Mouse (Mus musculus) hindbrain, embryonic 13.5 days (tissue): ENCODE results near the gene Akap5. TPM values are rescaled to one million over a fixed set of nuclear protein-coding genes. Genes with fewer than 3 reads are reported as not detected.

Experiments used
- ATAC-seq: fragments of 200-750 bp; cut with Nextera tagmentation; 2 replicates; pipeline ENCODE4 v1.8.0; 2017; ENCODE audit warnings: moderate TSS enrichment; ENCODE audit not compliant: low FRiP score
- H3K27ac ChIP-seq: fragments of 300-500 bp; sonication (generic); 2 replicates; pipeline ENCODE4 v1.5.1; 2015; ENCODE audit warnings: inconsistent platforms, mild to moderate bottlenecking, moderate library complexity
- H3K27me3 ChIP-seq: fragments of 300-500 bp; sonication (generic); 2 replicates; pipeline ENCODE4 v1.6.1; 2015; ENCODE audit warnings: mild to moderate bottlenecking, inconsistent platforms
- H3K36me3 ChIP-seq: fragments of 300-500 bp; sonication (generic); 2 replicates; pipeline ENCODE4 v1.6.1; 2015; ENCODE audit warnings: mild to moderate bottlenecking, inconsistent platforms
- H3K4me1 ChIP-seq: fragments of 300-500 bp; sonication (generic); replicated peaks from 2 replicates; pipeline ENCODE4 v1.6.1; 2015; ENCODE audit warnings: inconsistent platforms
- H3K4me2 ChIP-seq: fragments of 300-500 bp; sonication (generic); 2 replicates; pipeline ENCODE4 v1.6.1; 2015; ENCODE audit warnings: inconsistent platforms, mild to moderate bottlenecking, moderate library complexity
- H3K4me3 ChIP-seq: fragments of 300-500 bp; sonication (generic); 2 replicates; pipeline ENCODE4 v1.5.1; 2015; ENCODE audit warnings: mild to moderate bottlenecking, inconsistent platforms
- H3K9ac ChIP-seq: fragments of 300-500 bp; sonication (generic); 2 replicates; pipeline ENCODE4 v1.6.1; 2015; ENCODE audit warnings: mild to moderate bottlenecking, inconsistent platforms
- H3K9me3 ChIP-seq: fragments of 300-500 bp; sonication (generic); 2 replicates; pipeline ENCODE4 v1.6.1; 2016; ENCODE audit warnings: inconsistent platforms
- WGBS: fragments of 180-500 bp; shearing (Covaris S2); methylation state at CpG from one replicate; pipeline ENCODE4 v1.1.7; 2015; 5-methylcytosine and 5-hydroxymethylcytosine counted together
- polyA plus RNA-seq: library from polyadenylated mRNA; unstranded; fragments of >200 nt; fragmentation: Nextera tagmentation; extraction: Ambion mirVana; gene quantifications from 2 replicates; pipeline ENCODE4 v1.2.1, GENCODE M21; 2015

Gene Akap5
- polyA plus RNA-seq, 1 experiment from 2014 or later: 7.4 TPM

- H3K36me3 ChIP-seq: no peaks in the 10 kb centered on the region; the same call in 1 of the 2 replicates
- no peak overlapping the region for H3K9ac ChIP-seq
- WGBS: 80% methylated on average over 9 of the region's 9 CpGs
- ATAC-seq: no peak
- no peaks in the 10 kb centered on the region for H3K4me1 ChIP-seq
- H3K9me3 ChIP-seq: no peaks in the 10 kb centered on the region
- no peak overlapping the region for H3K27ac ChIP-seq
- H3K4me2 ChIP-seq: no peak overlapping the region
- no peaks in the 10 kb centered on the region for H3K27me3 ChIP-seq
- no peak overlapping the region for H3K4me3 ChIP-seq
Measured at GRCm38 (mm10) chr12:76361405-76362302, 37.0 kb downstream of the Akap5 start.

- WGBS: 92% methylated on average over 9 of the region's 9 CpGs
- H3K36me3 ChIP-seq: no peaks in the 10 kb centered on the region; the same call in 1 of the 2 replicates
- ATAC-seq: no peak
- H3K9me3 ChIP-seq: no peaks in the 10 kb centered on the region
- H3K27ac ChIP-seq: no peak overlapping the region
- no peak overlapping the region for H3K9ac ChIP-seq
- H3K4me1 ChIP-seq: peaks cover 6% of the 10 kb centered on the region
- no peak overlapping the region for H3K4me3 ChIP-seq
- no peaks in the 10 kb centered on the region for H3K27me3 ChIP-seq
- H3K4me2 ChIP-seq: no peak overlapping the region
Measured at GRCm38 (mm10) chr12:76362303-76362676, 37.6 kb downstream of the Akap5 start.

- H3K4me1 ChIP-seq: peaks cover 22% of the 10 kb centered on the region
- no peak for ATAC-seq
- no peaks in the 10 kb centered on the region for H3K27me3 ChIP-seq
- H3K36me3 ChIP-seq: no peaks in the 10 kb centered on the region
- no peak overlapping the region for H3K4me3 ChIP-seq
- 83% methylated on average over 3 of the region's 3 CpGs for WGBS
- 0 out of 2 replicates have a peak overlapping the region, but pooled peaks have one; percentile 1 for H3K9ac ChIP-seq
- no peak overlapping the region for H3K27ac ChIP-seq
- no peaks in the 10 kb centered on the region for H3K9me3 ChIP-seq
- H3K4me2 ChIP-seq: no peak overlapping the region
Measured at GRCm38 (mm10) chr12:76366276-76366675, 41.6 kb downstream of the Akap5 start.

- peak overlapping the region; percentile 90 for H3K4me3 ChIP-seq
- WGBS: 26% methylated on average over 14 of the region's 14 CpGs
Measured at GRCm38 (mm10) chr12:76367096-76367995, 42.7 kb downstream of the Akap5 start.

GRCm38 (mm10) chr12:76368201-76368789 lies 43.6 kb downstream of the Akap5 start:
- ATAC-seq: no peak
- peak overlapping the region; percentile 97 for H3K9ac ChIP-seq
- peak overlapping the region; percentile 90 for H3K4me3 ChIP-seq
- H3K27me3 ChIP-seq: no peaks in the 10 kb centered on the region
- peaks cover 39% of the 10 kb centered on the region for H3K4me1 ChIP-seq
- no peaks in the 10 kb centered on the region for H3K9me3 ChIP-seq
- no peaks in the 10 kb centered on the region for H3K36me3 ChIP-seq
- WGBS: 9% methylated on average over 9 of the region's 9 CpGs
- peak overlapping the region; percentile 84 for H3K4me2 ChIP-seq
- H3K27ac ChIP-seq: peak overlapping the region; percentile 98

More at GRCm38 (mm10) chr12:76367096-76367995, 42.7 kb downstream of the Akap5 start:
- Histone ChIP-seq H3K9ac (peak overlapping the region; percentile 97), H3K4me1 (peaks cover 32% of the 10 kb centered on the region), H3K27ac (no peak overlapping the region), H3K4me2 (peak overlapping the region; percentile 84), H3K36me3 (no peaks in the 10 kb centered on the region), H3K27me3 (no peaks in the 10 kb centered on the region), H3K9me3 (no peaks in the 10 kb centered on the region)
- no peak for ATAC-seq

GRCm38 (mm10) chr12:76368790-76369205 lies 44.1 kb downstream of the Akap5 start:
- Histone ChIP-seq H3K4me3 (peak overlapping the region; percentile 90), H3K27ac (peak overlapping the region; percentile 98), H3K9me3 (no peaks in the 10 kb centered on the region), H3K4me2 (peak overlapping the region; percentile 84), H3K27me3 (no peaks in the 10 kb centered on the region), H3K36me3 (no peaks in the 10 kb centered on the region), H3K9ac (peak overlapping the region; percentile 97), H3K4me1 (peaks cover 39% of the 10 kb centered on the region)
- ATAC-seq: peak; percentile 58
- under 1% methylated on average over 26 of the region's 26 CpGs for WGBS

GRCm38 (mm10) chr12:76369206-76369977 lies 44.7 kb downstream of the Akap5 start, which contains the start of gene Zbtb25:
TSS of gene Zbtb25 (minus strand) at chr12:76369602.
- Histone ChIP-seq H3K4me3 (peak within 1 kb of the TSS; percentile 90), H3K4me1 (peaks cover 39% of the 10 kb centered on the region)
- ATAC-seq: peak; percentile 93

GRCm38 (mm10) chr12:76369978-76370830 lies 45.5 kb downstream of the Akap5 start, which contains the start of gene Zbtb1:
TSS of gene Zbtb1 (plus strand) at chr12:76370266.
- Histone ChIP-seq H3K4me1 (peaks cover 39% of the 10 kb centered on the region), H3K4me3 (peak within 1 kb of the TSS; percentile 90), H3K4me2 (peak within 1 kb of the TSS; percentile 84), H3K9me3 (no peaks in the 10 kb centered on the region), H3K27me3 (no peaks in the 10 kb centered on the region), H3K27ac (peak within 1 kb of the TSS; percentile 98), H3K36me3 (no peaks in the 10 kb centered on the region), H3K9ac (peak within 1 kb of the TSS; percentile 97)
- under 1% methylated on average over 93 of the region's 99 CpGs for WGBS
- peak; percentile 61 for ATAC-seq

More at GRCm38 (mm10) chr12:76369206-76369977, 44.7 kb downstream of the Akap5 start, which contains the start of gene Zbtb25:
- Histone ChIP-seq H3K36me3 (no peaks in the 10 kb centered on the region), H3K4me2 (peak within 1 kb of the TSS; percentile 84), H3K27me3 (no peaks in the 10 kb centered on the region), H3K9me3 (no peaks in the 10 kb centered on the region), H3K27ac (peak within 1 kb of the TSS; percentile 98), H3K9ac (peak within 1 kb of the TSS; percentile 97)
- WGBS: under 1% methylated on average over 96 of the region's 96 CpGs

- Histone ChIP-seq H3K4me2 (peak overlapping the region; percentile 84), H3K4me3 (peak overlapping the region; percentile 90), H3K4me1 (peaks cover 39% of the 10 kb centered on the region), H3K9ac (peak overlapping the region; percentile 97), H3K27me3 (no peaks in the 10 kb centered on the region), H3K27ac (peak overlapping the region; percentile 98), H3K36me3 (no peaks in the 10 kb centered on the region), H3K9me3 (no peaks in the 10 kb centered on the region)
- peak; percentile 14; the same call in 1 of the 2 replicates for ATAC-seq
- 0% methylated on average over 50 of the region's 63 CpGs for WGBS
Measured at GRCm38 (mm10) chr12:76370831-76371571, 46.3 kb downstream of the Akap5 start.

- H3K36me3 ChIP-seq: no peaks in the 10 kb centered on the region
- WGBS: 46% methylated on average over 7 of the region's 7 CpGs
- peak overlapping the region; percentile 90 for H3K4me3 ChIP-seq
- no peaks in the 10 kb centered on the region for H3K27me3 ChIP-seq
- ATAC-seq: no peak
- H3K4me2 ChIP-seq: peak overlapping the region; percentile 84
- H3K4me1 ChIP-seq: peaks cover 36% of the 10 kb centered on the region
- H3K27ac ChIP-seq: no peak overlapping the region
- no peaks in the 10 kb centered on the region for H3K9me3 ChIP-seq
- no peak overlapping the region; the same call in 1 of the 2 replicates for H3K9ac ChIP-seq
Measured at GRCm38 (mm10) chr12:76372046-76372445, 47.4 kb downstream of the Akap5 start.
